Mouse (Mus musculus) brain, adult 2 months (tissue): ENCODE measurements around the gene Snrnp200.
"Not testable (repeated sequence)": the region's sequence is repeated elsewhere in the genome, so short reads cannot be mapped to it uniquely, and the experiment has no call there.

Experiments
- DNase-seq: peaks from one replicate; pipeline ENCODE4 v3.0.0; 2011; ENCODE audit warnings: low read depth, low spot score

The Snrnp200 gene

DNA sequence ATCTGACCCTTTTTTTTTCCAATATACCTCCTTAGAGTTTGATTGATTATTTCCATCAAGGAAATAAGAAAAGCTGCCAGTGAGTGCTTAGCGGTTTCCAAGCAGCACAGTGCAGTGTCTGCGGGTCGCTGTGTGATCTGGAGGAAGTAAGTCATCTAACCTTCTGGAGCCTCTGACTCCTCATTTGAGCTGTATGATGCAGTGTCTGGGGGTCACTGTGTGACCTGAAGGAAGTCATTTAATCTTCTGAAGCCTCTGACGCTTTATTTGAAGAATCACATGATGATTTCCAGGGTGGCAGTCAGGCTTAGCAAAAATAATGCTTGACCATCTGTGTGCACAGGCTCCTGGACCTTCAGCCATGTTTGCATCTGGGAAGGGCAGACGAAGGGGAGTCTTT is 44.6 kb downstream of the Snrnp200 start:
- no peak for DNase-seq

DNA sequence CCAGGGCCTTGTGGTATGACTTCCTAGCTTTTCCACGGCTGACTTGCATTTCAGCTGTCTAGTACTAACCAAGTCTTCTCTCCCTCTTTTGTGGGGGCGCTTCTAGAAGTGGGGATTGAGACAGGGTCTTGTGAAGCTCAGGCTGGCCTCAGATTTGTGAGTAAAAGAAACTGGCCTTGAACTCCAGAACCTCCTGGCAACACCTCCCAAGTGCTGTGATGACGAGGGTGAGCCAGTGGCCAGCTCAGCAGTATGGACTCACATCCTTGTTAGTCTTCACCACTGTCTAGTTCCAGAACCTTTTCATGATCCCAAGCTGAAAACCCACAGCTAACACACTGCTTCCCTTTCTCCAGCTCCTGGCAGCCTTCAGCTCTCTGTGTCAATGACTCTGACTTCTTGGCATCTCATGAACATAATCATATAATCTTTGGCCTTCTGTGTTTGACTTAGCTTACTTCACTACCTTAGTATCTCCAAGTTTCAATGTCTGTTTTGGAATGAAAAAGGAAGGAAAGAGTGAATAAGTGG is 46.5 kb downstream of the Snrnp200 start:
- no peak for DNase-seq

DNA sequence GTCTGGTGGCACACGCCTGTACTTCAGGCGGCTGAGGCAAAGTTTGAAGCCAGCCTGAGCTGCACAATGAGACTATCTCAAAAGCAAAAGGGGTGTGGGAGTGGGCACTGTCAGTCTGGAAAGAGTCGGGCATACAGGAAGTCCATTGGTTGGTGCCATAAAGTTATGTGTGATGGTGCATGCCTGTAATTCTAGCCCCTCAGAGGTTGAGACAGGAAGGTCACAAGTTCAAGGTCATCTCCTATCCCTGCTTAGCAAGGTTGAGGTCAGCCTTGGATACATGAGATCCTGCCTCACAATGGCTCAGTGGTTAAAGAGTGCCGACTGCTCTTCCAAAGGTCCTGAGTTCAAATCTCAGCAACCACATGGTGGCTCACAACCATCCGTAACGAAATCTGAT is 47.1 kb downstream of the Snrnp200 start:
- no peak for DNase-seq

DNA sequence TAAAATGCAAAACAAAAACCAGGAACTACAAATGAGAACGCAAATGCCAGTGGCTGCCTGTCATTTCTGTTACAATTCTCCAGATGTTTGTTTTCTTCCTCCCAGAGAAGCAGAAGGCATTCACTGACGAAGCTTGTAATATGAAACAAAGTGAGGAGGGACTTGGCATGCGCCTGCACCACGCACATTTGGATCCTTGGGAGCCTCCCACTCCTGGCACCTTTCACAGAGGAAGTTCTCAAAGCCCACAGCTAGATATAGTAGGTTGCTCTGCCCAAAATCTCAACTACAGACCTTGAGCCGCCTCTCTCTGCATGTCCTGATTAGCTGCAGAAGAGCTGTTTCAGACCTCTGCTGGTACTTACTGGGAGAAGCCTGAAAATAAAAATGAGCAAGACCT is 51.2 kb downstream of the Snrnp200 start:
- peak; percentile 37 for DNase-seq

- DNase-seq: no peak
Measured at GRCm38 (mm10) chr2:127262480-127262879, 54.3 kb downstream of the Snrnp200 start.

DNA sequence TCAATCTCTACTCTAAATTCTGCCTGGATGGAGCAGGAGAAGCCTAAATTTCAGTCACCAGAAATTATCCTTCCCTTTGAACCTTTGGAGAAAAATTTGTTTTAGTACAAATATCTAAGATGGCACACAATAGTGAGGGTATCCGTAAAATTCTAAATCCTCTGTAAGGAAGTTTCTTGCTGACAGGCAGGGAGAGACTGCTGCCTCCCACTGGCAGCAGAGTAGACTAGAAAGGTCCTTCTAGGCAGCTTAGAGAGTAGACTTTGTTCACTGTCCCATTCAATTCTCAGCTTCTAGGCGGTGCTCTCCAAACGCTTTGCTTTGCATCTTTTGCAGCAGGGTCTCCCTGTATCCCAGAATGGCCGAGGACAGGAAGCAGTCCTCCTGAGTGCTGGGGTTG is 59.7 kb downstream of the Snrnp200 start:
- DNase-seq: no peak

- peak; percentile 99 for DNase-seq
Measured at GRCm38 (mm10) chr2:127269491-127270299, 61.5 kb downstream of the Snrnp200 start, which contains the start of gene Stard7. Gene Stard7 (plus strand): TSS chr2:127270218.

DNA sequence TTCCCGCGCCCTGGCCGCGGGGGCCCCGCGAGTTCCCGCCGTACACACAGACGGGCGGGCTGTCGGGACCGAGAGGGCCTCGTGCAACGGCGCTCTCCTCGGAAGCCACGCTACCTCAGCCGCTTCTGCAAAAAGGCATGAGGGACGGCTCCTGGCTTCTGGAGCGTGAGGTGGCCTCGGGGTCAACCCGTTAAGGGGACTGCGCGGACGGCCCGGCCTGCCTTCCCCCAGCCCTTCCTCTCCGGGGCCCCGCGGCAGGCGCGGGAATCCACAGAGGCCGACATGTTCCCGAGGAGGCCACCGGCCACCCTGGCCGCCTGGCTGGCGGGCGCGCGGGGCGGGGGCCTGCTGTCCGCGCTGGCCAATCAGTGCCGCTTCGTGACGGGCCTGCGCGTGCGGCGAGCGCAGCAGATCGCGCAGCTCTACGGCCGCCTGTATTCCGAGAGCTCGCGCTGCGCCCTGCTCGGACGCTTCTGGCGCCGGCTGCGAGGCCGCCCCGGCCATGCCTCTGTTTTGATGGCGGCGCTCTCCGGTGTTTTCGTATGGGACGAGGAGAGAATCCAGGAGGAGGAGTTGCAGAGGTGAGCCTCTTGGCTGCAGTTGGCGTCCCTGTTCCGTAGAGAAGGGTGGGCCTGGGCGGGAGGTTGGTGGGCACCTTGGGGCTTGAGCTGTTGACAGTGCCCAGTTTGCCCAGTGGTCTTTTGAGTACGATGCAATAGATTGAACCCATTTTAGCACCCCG is 62.3 kb downstream of the Snrnp200 start:
- DNase-seq: peak; percentile 96

- DNase-seq: peak; percentile 85
Measured at GRCm38 (mm10) chr2:127271042-127271515, 62.9 kb downstream of the Snrnp200 start.

- not testable (repeated sequence) for DNase-seq
Measured at GRCm38 (mm10) chr2:127272049-127272448, 63.9 kb downstream of the Snrnp200 start.

- DNase-seq: no peak
Measured at GRCm38 (mm10) chr2:127272806-127273205, 64.6 kb downstream of the Snrnp200 start.

DNA sequence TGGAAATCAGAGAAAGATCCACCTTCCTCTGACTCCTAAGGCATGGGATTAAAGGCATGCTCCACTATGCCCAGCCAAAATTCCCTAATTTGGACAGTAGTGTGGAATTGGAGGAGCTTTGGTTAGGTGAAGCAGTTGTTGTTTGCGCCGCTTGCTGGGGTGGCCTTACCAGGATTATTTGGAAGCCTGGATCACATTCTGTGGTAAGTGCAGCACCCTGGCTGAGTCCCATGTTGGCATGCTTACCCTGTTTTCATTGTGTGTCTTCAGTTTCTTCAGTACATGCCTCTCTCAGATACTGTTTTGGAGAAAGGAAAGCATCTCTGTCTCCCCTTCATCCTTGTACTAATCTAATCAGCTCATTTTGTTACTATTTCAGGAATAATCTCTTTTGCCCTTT is 66.4 kb downstream of the Snrnp200 start:
- DNase-seq: no peak

DNA sequence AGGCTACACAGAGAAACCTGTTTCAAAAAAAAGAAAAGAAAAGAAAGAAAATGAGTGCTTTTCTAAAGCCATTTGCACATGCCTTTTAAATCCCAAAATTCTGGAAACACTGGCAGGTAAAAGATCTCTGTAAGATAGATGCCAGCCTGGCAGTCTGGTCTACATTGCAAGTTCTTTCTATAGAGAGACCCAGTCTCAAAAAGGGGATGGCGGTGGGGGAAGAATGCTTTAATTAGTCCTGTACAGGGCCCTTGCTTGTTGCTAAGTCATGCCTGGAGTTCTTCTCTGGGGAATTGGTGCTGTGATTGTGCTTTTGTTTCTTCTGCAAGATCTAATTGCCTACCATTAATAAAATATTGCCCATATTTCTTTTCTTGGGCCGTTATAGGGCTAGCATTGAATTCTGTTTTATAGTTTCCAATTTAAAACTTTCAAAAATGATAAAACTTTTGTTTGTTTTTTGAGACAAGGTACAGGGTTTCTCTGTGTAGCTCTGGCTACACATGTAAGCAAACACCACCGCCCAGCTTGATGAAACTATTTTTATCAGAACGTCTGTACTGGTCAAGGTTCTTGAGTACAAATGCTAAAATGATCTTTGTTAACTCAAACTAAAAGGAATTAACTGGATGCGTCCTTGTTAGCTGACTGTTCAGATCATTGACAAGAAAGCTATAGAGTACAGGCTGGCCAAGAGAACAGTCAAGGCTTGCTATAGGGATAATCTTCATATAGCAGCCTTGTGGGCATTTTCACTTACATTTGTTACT is 67.5 kb downstream of the Snrnp200 start:
- no peak for DNase-seq

- DNase-seq: no peak
Measured at GRCm38 (mm10) chr2:127278162-127278561, 70.0 kb downstream of the Snrnp200 start.
